Mouse (Mus musculus) embryo, embryonic 10 days (tissue): ENCODE measurements at regions not wholly inside any gene's neighbourhood (a gene's known extent, or its start where the extent isn't known, plus 50 kb on each side); places are given as distances from the start of the nearest gene placed in this dataset.
A peak's percentile ranks its signal among the peaks of the same experiment; 100 is the strongest.
"Not testable (repeated sequence)": the region's sequence is repeated elsewhere in the genome, so short reads cannot be mapped to it uniquely, and the experiment has no call there.

ENCODE experiments used
- DNase-seq: peaks from one replicate; pipeline ENCODE4 v3.0.0-alpha.2; 2015; ENCODE audit warnings: low spot score

GRCm38 (mm10) chr15:42073486-42073885, 1939.3 kb downstream of the 9330182O14Rik start:
- DNase-seq = no peak

GRCm38 (mm10) chr15:42082436-42082835, 1948.3 kb downstream of the 9330182O14Rik start:
- no peak for DNase-seq

DNA sequence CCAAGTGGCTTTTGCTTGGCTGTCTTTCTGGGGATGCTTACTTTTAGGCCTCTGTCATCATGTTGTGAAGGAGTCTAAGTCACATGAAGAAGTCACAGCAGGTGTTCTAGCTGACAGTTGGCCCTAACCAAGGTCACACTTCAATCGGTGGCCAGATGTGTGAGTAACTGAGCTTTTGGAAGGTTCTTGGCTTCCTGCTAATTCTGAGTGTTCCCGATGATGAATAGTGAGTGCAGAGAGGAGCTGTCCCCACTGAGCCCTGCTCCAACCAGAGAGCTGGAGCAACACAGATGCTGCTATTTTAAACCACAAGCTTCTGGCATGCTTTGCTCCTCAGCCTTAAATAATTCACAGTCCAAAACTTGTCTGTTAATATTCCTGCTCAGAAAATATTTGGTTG, 1966.6 kb downstream of the 9330182O14Rik start:
- peak; percentile 33 for DNase-seq

- peak; percentile 72 for DNase-seq
Observed at GRCm38 (mm10) chr15:42104816-42105215, 1970.7 kb downstream of the 9330182O14Rik start.

- DNase-seq = no peak
Observed at GRCm38 (mm10) chr15:42107106-42107505, 1972.9 kb downstream of the 9330182O14Rik start.

DNA sequence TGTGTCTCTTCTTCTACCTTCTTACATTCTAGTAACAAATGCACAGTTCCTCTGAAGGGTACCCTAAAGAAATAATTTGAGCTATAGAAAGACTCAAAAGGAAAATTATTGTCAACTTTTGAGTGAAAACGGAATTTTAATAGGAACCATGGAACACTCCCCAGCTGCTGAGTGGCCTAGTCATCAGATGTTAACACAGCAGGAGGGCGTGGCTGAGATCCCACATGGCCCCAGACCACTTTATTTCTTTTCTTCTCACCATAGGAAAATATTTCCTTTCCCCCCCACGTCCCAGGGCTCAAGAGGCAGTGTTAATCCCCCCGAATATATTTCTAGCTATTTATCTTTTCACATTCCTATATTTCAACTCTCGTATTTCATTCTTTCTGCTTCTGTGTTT, 1977.6 kb downstream of the 9330182O14Rik start:
- peak; percentile 11 for DNase-seq

DNA sequence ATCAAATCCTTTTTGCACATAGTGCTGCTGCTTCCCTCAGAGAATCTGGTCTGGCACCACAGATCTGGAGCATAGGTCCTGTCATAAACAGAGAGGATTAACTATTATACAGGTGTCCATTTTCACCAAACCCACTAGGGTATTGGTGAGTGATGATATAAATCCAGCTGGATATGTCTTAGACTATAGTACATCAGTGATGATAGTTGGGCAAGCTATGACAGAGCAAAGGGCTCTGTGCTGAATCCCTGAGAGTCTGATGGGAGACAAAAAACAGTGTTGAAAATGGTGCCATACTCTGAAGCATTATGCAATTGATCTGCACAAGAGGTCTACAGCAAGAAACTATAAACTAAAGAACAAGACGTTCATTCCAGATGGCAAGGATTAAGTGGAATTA, 1993.3 kb downstream of the 9330182O14Rik start:
- DNase-seq = no peak

DNA sequence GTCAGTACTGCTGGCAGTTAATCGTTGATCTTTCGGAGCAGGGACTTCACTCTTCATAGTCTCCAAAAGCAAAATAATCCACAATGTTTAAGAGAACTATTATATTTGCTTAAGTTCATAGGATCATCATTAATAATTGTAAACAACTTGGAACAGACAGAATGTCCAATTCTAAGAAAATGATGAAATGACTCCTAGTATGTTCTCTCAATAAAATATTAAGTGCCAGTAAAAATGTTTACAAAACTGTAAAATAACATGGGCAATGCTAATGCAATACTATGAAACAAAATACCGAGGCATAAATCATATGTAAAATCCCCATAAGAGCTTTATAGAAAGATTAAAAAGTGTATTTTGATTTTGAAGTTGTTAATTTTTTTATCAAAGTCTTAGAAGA, 1994.8 kb downstream of the 9330182O14Rik start:
- no peak for DNase-seq

GRCm38 (mm10) chr15:42166546-42166945, 2032.4 kb downstream of the 9330182O14Rik start:
- no peak for DNase-seq

GRCm38 (mm10) chr15:42177766-42178165, 2043.6 kb downstream of the 9330182O14Rik start:
- not testable (repeated sequence) for DNase-seq

- DNase-seq = peak; percentile 56
Observed at GRCm38 (mm10) chr15:42207187-42207846, 2073.2 kb downstream of the 9330182O14Rik start.

DNA sequence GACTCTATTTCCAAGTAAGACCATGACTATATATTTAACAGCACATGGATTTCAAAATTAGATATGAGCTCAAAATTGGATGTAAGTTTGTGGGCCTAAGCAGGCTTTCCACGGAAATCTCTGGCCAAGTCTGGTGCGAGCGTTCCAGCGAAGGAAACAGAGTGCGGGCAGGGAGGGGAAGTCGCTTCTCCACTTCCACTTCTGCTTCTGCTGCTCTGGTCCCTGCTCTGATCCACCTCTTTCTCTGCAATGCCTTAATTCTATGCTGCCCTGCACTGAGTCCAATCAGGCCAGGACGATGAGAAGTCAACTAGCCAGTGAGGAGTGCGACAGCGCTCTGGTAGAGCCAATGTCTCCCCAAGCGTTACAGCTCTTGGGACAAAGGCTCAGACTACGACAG, 2085.3 kb downstream of the 9330182O14Rik start:
- no peak for DNase-seq

- no peak for DNase-seq
Observed at GRCm38 (mm10) chr15:42220005-42220404, 2085.8 kb downstream of the 9330182O14Rik start.

GRCm38 (mm10) chr15:42225006-42225405, 2090.8 kb downstream of the 9330182O14Rik start:
- DNase-seq = peak; percentile 8

GRCm38 (mm10) chr15:42231692-42232091, 2097.5 kb downstream of the 9330182O14Rik start:
- DNase-seq = no peak

DNA sequence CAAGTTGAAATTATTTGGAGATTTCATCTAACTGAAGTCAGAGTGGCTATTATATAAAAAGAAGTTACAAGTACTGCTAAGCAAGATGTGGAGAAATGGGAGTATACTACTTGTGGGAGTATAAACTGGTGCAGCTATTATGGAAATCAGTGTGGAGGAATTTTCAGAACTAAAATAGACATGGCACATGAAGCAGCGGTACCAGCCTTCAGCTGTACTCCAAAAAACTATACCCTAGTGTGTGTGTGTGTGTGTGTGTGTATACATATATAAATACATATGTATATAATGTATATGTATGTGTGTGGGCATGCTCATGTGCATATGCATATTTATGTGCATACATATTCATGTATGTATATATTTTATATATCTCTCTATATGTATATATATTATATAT, 2112.6 kb downstream of the 9330182O14Rik start:
- no peak for DNase-seq

- no peak for DNase-seq
Observed at GRCm38 (mm10) chr15:42252730-42253330, 2118.7 kb downstream of the 9330182O14Rik start.

DNA sequence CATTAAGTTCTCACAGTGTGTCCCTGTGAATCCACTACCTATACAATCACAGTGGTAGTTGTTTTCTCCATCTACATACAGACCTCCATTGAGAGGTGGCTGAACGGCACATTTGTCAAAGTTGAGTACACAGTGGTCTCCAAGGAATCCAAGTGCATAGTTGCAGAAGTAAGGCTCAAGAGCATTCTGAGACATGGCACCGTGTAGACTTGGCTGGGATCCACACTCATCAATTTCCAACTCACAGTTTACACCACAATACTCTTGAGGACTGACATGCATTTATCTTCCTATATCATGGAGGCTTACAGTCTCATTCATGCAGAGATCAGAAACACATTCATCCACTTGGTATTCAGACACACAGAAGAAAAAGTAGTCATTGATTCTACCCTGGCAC, 2122.2 kb downstream of the 9330182O14Rik start:
- no peak for DNase-seq

DNA sequence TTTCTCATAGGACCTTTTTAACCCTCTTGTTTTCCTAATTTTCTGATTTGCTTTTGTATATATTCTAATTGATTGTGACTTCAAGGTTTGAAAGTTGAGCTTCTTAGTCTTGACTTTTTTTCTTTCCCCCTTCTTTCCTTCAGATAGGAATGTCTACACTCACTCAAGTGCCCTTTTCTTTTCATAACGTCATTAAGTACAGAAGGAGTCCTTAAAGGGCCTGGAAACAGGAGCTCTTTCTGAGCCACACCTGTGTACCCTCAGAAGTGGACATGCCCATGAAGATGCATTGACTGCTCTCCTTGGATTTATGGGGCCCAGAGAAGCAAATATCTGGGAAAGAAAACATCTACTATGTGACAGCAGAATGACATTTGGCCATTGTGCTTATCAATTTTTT, 2141.0 kb downstream of the 9330182O14Rik start:
- no peak for DNase-seq

DNA sequence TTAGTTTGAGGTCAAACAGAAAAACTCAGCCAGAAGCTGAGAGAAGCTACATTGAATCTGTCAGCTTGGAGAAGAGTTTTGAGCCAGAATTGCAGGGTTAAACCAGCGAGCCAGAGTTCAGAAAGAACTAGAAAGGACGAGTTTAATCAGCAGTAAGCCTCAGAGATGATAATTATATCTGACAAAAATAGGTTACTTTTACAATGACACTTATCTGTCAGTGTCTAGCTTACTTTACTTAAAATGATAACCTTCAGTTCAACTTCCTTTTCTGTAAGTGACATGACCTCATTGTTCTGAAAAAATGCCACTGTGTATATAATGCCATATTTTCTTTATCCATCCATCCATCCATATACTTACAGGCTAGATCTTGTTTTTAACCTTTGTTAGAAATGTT, 2143.1 kb downstream of the 9330182O14Rik start:
- DNase-seq = no peak

GRCm38 (mm10) chr15:42280810-42281209, 2146.6 kb downstream of the 9330182O14Rik start:
- no peak for DNase-seq

DNA sequence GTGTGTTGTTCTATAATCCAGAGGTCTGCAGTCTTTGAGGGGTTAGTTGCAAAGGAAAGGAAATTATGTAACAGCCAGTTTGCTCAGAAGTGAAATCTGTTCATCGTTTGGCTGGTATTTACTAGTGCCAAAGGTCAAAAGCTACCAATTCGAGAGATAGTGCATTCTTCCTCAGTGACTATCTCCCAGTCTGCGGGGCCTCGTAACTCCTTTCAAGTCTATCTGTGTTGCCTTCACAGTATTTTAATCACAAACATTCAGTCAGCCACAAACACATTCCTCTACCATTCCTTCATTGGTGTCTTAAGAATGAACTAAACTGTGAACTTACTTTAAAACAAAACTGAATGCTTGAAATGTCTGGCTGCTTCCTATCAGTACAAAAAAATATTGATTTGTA, 2162.2 kb downstream of the 9330182O14Rik start:
- peak; percentile 24 for DNase-seq

DNA sequence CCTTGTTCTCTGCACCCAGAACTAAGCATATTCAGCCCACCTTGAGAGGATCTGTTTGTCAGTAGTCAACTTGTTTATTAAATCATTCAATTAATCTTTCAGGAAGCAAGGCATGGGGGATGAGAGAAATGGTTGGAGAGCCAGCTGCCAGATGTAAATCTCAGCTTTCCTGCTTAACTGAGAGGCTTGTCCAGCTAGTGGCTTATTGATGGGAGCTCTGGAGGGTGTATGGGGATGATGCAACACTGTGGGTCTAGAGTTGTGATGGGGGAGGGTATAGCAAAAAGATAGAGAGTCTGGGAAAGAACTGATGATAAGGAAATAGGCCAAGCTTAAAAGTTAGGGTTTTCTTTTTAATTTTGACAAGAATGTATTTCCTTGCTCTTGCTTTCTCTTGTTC, 2163.3 kb downstream of the 9330182O14Rik start:
- DNase-seq = no peak

DNA sequence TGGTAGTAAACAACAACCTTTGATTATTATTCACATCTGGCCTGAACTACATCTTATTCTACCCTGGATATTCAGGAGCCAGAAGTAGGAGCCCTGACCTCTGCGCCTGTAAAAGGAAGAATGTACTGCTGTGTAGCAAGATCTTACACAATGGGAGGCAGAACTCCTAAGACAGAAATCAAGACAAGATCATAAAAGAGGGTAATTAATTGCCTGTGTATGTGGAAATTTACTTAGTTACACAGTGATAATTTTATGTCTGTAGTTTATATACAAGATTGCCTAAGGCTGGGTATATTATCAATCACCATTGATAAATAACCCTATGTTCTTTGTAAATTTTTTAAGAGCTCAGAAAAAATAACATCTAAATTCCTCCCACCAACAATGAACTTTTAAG, 2167.8 kb downstream of the 9330182O14Rik start:
- DNase-seq = no peak
